Mouse (Mus musculus): ENCODE data around the gene Irf8. TPM values are rescaled to one million over a fixed set of nuclear protein-coding genes. Genes with fewer than 3 reads are reported as not detected.
"Not testable (repeated sequence)": the region's sequence is repeated elsewhere in the genome, so short reads cannot be mapped to it uniquely, and the experiment has no call there.

The Irf8 gene
- polyA plus RNA-seq, 1 experiment = 12.4 TPM

GRCm38 (mm10) chr8:120797019-120797727, 61.0 kb downstream of the Irf8 start:
- no peak for DNase-seq (ENCODE audit: low spot score)

- peak; percentile 35 for DNase-seq (ENCODE audit: low spot score)
Measured at GRCm38 (mm10) chr8:120800308-120800865, 64.2 kb downstream of the Irf8 start.

- not testable (repeated sequence) for DNase-seq (ENCODE audit: low spot score)
Measured at GRCm38 (mm10) chr8:120803661-120804375, 67.7 kb downstream of the Irf8 start.

GRCm38 (mm10) chr8:120804741-120805140, 68.6 kb downstream of the Irf8 start:
- DNase-seq (ENCODE audit: low spot score) = no peak

Other genes starting within 250 kb of the Irf8 start
- 4.0 and 6.4 TPM in 2 replicates for gene Gins2, start 147.1 kb upstream of the Irf8 start, polyA plus RNA-seq (2012; rRNA removed)
- 8.9 and 10.3 TPM in 2 replicates for gene 1190005I06Rik, start 88.7 kb upstream of the Irf8 start, polyA plus RNA-seq (2012; rRNA removed)
- gene Gm27021, start 68.3 kb upstream of the Irf8 start, polyA plus RNA-seq (2012; rRNA removed) = 0.12 and 0.23 TPM in 2 replicates
- 1,248 and 1,469 TPM in 2 replicates for gene Cox4i1, start 68.1 kb upstream of the Irf8 start, polyA plus RNA-seq (2012; rRNA removed)
- 49.6 and 57.6 TPM in 2 replicates for gene Emc8, start 67.8 kb upstream of the Irf8 start, polyA plus RNA-seq (2012; rRNA removed)

Data from urinary bladder, adult 2 months (tissue).